Mouse (Mus musculus): Measurements from ENCODE around the gene Immp2l.
A peak's percentile ranks its signal among the peaks of the same experiment; 100 is the strongest.

The Immp2l gene

DNA sequence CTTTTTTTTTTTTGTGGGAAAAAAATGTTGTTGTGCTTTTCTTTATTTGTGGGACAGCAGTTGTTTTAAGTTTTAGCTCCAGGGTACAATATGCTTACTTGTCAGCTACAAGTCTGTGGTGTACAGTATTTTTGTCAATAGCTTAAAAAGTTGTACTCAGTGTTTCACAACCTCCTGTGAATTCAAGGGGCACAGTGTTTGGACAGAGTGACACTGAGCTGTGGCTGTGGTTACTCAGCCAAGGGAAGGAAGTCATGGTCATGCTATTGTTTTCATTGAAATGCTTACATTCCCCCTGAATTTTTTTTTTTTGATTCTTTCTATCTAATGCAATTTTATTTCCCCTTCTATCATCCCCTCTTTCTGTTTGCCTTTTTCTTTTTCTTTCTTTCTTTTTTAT lies 159.0 kb downstream of the Immp2l start:
- no peak for DNase-seq (ENCODE audit: low read depth, low spot score)

DNA sequence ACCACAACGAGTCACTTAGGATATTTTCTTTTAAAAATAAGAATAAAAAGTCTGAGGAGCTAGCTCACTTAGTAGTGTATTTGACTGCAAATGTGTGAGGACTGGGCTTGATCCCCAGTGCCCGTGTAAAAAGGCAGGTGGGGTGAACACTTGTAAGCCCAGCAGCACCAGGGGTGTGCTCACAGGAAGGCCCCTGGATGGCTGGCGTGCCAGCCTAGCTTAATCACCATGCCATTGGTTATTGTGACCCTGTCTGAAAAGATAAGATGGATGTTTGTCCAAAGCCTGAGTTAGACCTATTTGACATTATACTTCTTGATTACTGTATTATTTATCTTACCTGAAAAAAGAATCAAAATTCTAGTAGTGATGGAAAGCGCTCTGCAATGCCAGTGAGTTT lies 161.2 kb downstream of the Immp2l start:
- no peak for DNase-seq (ENCODE audit: low read depth, low spot score)

DNA sequence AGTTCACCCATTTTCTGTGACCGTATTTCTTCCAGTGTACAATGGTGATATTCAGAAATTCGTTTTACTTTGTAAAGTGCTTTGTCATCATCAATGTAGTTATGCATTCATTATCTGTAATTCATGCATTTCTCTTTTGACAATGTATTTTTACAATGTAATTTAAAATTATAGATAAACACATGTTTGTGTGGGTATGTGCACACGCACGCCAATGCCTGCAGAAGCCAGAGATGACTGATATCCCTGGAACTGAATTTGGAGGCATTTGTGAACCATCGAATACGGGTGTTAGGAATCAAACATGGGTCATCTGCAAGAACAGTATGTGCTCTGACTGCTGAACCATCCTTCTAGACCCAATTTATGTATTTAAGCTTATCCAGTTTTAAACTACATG lies 161.6 kb downstream of the Immp2l start:
- DNase-seq (ENCODE audit: low read depth, low spot score): no peak

DNA sequence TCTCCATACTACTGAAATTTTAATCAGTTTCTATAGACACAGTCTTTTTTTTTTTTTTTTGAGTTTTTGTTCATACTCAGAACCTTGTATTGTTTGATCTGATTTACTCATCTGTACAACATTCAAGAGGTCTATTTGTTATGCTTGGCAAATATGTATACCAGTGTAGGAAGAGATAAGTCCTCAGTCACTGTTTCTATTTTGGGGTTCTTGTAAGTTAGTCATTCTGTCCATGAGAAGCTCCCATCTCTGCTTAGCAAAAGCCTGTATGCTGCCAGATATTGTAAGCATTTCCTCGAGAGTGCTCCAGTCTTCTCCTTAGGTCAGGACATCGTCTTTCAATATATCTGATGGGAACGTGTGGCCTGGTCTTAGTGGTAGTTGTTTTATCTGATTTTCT lies 168.9 kb downstream of the Immp2l start:
- DNase-seq (ENCODE audit: low read depth, low spot score): peak; percentile 20

DNA sequence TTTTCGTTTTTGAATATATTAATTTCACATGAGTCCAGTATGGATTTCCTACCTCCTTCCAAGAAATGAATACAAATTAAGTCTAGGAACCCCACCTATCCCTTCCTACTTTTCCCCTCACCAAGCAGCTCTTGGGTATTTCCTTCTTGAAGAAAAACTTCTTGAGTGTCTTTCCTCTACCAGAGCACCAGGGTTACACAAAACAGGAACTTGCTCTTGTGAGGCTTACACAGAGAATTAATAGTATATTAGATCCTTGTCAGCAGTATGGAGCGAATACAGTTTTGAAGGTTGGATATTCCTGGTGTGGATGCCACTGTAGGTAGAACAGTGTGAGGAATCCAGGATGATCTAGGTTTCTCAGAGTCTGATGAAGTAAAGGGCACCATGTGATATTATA lies 172.5 kb downstream of the Immp2l start:
- no peak for DNase-seq (ENCODE audit: low read depth, low spot score)

DNA sequence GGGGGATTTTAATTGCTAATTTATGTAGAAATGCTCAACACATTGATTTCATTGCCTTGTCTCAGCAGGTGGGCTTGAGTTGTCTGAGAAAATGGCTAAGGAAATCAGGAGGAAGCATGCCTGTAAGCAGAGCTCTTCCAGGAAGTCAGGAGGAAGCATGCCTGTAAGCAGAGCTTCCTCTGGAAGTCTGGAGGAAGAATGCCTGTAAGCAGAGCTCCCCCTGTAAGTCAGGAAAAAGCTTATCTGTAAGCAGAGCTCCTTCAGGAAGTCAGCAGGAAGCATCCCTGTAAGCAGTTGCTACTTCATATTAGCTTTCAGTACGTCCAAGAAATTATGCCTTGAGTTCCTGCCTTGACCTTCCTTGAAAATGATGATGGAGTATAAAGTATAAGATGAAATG lies 191.3 kb downstream of the Immp2l start:
- no peak for DNase-seq (ENCODE audit: low read depth, low spot score)

DNA sequence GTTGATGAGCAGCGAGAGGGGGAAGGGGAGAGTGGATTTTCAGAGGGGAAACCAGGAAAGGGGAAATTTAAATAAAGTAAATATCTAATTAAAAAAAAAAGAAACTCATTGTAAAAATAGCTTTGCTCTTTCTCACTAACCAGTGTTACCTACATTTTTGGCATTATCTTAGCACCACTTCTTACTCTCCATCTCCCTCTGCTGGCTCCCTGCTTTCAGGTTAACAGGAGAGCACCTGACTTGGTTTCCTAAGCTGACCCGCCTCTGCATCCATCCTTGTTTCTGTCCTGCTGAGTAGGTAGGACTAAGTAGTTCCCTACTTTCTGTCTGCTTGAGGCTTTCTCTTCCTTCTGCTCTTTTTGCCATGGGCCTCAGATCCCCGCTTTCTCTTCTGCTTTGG lies 198.0 kb downstream of the Immp2l start:
- DNase-seq (ENCODE audit: low read depth, low spot score): peak; percentile 24

DNA sequence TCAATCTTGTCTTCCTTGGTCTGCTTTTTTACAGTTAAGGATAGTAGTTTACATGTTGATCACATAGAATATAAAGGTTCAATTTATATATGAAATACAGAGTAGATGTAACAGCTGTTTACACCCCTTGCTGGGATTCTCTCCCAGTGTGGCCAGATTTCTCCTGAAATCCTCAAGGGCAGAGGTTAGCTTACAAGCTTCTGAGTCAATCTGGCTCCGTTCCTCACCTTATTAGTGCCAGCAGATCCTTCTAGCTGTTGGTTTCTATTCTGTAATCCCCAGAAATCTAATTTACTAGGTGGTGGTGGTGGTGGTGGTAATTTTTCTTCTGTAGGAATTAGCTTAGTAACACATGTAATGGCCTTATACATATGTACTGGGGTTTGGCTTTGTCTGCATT lies 199.8 kb downstream of the Immp2l start:
- no peak for DNase-seq (ENCODE audit: low read depth, low spot score)

DNA sequence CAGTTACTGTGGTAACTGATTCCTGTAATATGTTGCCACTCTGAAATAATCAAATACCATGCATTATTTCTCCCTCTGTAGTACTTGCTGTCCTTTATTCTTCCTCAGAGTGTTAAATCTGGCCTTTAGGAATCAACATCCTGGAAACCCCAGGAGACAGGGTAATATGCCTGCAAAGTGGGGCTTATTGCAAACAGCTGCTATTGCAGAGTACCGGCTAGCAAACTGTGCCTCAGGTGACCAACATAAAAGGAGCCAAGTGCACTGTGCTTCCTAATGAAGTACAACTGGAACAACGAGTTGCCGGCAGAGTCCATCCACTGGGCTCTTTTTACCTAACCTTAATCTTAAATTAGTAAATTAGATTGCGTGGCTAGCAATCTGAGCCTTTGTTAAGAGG lies 200.6 kb downstream of the Immp2l start:
- DNase-seq (ENCODE audit: low read depth, low spot score): no peak

DNA sequence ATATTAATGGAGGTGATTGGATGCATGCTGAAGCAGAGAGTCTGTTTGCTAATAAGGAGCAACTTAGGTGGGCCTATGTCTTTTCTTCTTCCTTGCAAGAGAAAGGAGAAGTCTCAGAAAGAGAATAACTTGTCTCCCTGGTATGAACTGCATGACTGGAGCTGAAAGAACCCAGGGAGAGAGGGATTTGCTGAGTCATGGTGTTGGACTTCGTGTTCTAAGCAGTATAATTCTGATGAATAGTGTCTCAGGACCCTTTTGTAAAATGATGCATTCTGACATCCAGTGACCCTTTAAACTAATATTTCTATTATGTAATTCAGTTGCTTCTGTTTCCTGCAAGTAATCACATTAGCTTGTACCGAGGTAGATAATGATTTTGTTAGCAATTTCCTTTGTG lies 208.1 kb downstream of the Immp2l start:
- no peak for DNase-seq (ENCODE audit: low read depth, low spot score)

DNA sequence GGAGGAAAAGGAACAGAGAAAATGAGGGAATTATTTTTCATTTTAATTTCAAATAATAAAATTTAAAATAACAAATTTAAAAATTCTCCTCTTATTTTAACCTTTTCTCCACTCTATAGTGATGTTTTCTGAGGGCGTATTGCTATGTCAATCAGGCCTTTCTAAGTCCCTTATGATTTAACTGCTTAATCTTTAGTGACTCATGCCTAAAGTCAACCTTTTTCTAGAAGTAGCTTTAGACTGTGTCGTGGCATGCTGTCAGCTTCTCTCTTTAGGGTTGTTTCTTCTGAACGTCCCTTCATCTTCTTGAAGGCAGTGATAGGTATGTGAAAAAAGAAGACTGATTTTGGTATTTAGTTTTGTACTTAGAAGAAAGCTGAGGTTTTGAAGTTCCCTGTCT lies 214.0 kb downstream of the Immp2l start:
- no peak for DNase-seq (ENCODE audit: low read depth, low spot score)

DNA sequence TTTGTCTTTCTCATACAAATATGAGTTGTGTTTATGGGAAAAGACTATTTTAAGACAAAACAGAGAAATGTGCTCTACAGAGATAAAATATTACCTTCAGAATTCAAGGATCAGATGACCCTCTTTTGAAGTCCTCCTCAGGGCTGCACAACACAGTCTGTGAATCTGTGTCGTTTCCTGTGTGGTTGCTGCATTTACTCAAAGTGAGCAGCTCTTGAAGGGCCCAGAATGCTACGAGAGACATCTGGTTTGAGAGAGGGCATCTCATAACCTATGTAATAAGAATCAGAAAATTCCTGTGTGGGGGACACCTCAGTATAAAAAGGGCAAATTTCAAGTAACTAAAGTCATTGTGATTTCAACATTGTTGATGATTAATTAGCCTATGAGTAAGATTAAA lies 217.3 kb downstream of the Immp2l start:
- DNase-seq (ENCODE audit: low read depth, low spot score): no peak

DNA sequence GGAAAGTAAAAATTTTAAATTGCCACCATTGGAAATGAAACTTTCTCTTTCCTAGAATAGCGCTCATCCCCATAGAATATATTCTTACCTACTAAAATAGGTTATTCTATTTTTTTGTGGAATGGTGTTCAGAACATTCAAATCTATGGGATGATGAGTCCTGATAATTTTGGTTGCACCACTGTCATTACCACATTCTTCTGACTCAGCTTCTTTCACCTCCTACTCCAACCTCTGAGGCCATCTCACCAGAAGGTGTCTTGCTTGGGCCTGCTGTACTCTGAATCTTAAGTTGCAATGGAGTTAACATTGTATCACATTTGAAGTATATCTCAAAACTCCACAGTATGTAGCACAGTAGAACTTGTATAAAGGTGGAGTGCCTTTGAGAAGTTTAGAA lies 224.4 kb downstream of the Immp2l start:
- peak; percentile 76 for DNase-seq (ENCODE audit: low read depth, low spot score)

DNA sequence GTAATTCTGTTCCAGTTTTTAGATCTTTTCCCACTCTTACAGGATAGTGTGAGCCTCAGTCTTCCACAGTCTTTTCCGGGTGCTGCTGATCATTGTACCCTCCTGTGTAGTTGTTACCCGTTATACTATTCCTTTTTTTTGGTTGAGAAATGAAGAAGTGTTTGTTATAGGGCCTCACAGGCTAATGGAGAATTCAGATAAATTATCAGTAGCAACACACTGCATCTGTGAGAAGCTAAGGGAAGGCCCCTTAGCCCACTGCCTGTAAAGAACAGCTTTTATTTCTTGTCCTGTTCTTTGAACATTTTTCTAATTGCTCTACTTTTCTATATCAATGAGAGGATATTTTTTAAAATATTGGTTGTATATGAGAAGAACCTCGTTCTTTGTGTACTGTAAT lies 226.2 kb downstream of the Immp2l start:
- no peak for DNase-seq (ENCODE audit: low read depth, low spot score)

DNA sequence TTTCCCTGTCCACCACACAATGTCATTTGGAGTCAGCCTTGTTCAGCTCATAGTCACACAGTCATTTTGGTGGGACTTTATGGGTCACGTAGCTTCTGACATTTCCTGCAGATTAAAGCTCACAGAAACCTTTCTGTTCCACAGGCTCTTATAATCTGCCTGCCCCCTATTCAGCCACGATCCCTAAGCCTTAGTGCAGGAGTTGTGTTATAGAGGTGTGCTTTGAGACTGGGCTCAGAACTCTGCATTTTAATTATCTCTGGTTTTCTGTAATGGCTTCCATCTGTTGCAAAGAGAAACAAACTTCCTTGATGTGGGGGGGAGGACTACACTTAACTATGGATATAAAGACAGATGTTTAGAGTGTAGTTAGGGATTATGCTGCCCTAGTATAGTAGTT lies 234.0 kb downstream of the Immp2l start:
- no peak for DNase-seq (ENCODE audit: low read depth, low spot score)

DNA sequence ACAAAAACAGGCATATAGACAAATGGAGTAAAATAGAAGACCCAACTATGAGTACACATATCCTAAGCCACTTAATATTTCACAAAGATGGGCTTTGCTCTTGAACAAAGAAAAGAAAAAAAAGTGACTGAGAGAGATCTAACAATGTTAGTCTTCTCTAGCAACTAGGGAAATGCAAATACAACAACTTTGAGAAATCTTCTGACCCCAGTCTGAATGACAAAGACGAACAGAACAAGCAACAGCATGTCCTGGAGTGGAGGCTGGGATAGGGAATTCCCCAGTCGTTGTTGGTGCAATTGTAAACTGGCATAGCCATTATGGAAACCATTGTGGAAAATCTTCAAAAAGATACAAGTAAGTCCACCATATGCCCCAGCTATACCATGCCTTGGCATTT lies 235.7 kb downstream of the Immp2l start:
- DNase-seq (ENCODE audit: low read depth, low spot score): no peak

DNA sequence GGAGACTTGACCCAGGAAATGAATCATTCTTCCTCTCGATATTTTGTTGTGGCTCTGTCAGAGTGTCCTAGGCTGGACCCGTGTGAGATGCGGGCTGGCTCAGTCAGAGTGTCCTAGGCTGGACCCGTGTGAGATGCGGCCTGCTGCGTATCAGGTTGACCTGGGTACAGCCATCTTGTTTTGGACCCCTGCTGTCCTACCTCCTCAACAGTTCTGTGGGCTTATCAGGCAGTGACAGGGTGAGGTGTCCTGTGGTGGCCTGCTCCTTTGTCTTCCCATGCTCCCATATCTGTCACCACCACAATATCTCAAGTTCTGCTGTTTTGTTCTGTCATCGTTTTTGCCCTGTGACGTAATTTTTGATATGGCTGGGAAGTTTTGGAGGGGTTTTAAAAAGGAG lies 250.2 kb downstream of the Immp2l start:
- DNase-seq (ENCODE audit: low read depth, low spot score): no peak

DNA sequence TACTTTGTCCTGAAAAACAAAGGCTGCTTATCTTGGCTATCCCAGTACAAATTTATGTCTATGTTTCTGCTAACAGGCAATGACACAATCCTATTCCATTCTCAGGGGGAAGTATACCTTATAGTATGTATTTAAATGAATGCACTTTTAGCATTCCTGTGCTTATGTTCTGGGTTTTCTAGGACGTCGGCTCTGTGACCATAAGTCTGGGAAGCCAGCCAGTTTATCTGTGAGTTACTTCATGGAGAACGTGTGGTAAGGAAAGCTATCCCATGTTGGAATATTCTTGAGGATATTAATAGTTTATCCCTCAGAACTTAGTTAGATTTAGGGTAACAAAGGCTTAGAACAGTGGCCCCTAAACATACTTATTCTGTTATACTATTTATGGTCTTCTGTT lies 251.5 kb downstream of the Immp2l start:
- DNase-seq (ENCODE audit: low read depth, low spot score): peak; percentile 30

DNA sequence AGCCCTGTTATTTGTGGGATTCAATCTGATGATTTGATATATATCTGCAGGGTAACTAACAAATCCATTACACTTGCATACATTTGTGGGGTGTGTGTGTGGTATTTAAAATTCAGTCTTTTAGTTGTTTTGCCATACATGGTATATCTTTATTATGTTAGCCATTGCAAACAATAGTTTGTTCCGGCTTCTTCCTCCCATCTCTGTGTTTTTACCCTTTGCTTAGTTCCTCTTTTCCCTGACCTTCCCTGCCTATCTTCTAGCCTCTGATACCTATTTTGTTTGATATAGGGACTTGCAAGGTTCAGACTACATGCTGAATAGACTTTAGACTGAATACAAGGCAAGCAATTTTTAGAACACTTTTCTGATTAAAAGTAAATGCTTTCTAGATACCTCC lies 254.0 kb downstream of the Immp2l start:
- no peak for DNase-seq (ENCODE audit: low read depth, low spot score)

DNA sequence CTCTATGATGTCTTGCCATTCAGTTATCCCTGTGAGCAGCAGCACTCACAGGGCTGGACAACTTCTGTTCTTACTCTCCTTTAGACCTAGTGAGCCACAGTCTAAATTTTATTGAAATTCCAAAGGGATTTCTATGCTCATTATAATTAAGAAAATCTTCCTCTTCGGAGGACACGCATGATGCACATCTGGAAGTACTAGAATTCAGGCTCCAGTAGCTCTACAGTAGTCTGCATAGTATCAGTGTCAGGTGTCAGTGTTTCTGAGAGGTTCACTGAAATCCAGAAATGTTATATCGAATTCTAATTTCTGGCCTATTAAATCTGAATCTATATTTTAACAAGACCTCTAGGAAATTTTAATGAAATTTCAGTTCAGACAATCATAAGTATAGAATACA lies 265.2 kb downstream of the Immp2l start:
- no peak for DNase-seq (ENCODE audit: low read depth, low spot score)

DNA sequence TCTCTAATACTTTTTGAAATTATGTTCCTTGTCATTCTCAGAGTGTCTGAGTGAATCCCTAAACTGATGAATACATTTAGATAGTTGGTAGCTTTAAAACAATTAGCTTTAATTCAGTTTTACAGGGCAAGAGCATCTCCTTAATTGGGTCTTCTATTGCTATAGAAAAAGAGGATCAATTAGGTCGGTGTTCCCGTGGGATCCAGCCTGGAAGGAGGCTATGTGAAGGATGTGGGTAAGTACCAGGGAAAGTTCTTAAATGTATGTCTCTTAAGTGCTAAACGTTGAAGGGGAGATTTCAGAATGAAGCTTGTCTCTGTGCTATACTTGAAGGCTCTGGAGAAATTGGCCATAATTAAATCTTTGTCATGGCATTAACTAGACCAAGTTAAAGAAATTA lies 283.1 kb downstream of the Immp2l start:
- DNase-seq (ENCODE audit: low read depth, low spot score): no peak

DNA sequence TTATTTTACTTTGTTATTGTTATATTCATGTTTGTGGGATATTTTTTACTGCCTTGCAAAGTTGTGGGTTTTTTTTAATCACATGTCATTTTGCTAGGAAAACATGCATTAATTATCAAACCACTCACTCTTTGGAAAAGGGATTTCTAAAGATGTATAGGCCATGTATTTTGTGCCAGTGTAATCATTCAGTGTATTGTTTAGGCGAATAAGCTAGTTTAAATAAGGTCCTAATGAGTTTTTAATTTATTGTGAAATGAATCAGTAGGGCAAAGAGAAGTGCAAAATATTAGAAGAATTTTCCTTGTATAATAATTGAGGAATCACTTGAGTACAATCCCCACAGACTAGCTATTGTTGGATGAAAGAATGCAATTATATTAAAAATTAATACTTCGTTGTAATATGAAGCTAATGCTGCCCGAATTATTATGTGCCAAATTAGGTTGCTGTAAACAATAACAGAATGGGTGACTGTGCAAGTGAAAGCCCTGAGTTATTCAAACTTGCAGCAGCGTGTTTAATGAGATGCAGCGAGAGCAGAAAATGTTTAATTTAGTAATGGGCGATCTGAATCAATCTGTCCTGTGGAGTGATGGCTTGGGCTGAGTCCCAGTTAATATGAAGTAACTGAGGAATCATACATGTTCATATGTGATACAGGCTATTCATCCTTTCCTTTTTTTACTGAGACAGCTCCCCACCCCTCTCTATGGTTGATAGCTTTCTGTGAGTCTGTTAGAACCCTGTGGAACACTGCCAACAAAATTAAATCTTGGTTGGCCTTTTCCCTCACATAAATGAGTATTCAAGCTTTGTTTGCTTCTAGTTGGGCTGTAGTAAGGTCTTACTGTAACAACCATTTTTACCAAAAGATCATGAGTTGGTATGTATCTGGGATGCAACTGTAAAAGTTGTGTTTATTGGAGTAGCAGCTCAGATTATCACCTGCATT lies 285.1 kb downstream of the Immp2l start:
- peak; percentile 7 for DNase-seq (ENCODE audit: low read depth, low spot score)

DNA sequence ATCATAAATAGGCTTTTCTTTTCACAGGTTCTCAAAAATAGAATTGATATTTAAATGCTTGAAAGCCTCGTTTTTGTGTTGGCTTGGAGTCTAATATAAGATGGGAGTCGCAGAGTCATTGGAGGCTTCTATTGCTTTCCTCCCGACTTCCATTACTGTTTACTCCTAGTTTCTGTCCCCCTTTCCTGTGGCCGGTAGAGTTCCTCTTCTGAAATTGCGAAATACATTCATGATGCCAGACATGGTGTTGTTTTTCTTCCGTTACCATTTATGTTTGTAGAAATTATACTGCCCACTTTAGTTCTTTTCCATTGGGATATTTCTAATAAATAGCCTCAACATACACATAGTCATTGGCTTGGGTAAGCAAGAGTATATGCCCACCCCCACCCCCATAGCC lies 289.5 kb downstream of the Immp2l start:
- DNase-seq (ENCODE audit: low read depth, low spot score): peak; percentile 3
